Mouse (Mus musculus): ENCODE data around the gene Raet1e.

DNA sequence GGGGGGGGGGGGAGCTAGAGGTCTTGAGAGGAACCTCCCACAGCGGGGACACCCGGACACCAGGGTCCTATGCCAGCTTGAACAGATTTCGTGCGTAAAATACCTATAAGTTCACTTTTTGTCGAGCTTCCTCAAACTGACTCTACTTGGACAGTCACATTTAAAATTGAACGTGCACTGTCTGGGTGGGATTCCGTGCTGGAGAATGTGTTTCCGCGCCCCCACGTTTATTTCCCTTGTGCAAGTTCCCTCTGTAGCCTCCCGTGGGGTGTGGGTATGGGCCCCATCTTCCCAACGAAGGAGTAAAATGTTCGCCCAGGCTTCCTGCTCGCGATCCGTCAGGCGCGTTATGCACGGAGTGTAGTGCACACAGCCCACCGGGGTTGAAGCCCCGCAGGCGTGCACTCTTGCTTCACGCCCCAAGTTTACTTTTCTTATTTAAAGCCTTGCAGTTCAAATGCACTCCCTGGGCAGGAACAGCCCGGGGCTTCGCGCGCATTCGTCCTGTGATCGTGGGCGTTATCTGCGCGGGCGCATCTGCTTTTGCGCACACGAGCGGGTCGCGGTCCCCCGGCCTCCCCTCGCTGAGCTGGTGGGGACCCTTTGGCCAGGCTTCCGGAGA lies 115.4 kb downstream of the Raet1e start:
- TF ChIP-seq CTCF (IDR thresholded peaks at IDR 0.05; ENCODE audit: insufficient read depth, low read depth, low read length), result no peak
- no peak for TF ChIP-seq POLR2A (IDR thresholded peaks at IDR 0.05; ENCODE audit: insufficient read depth, low read depth, low read length)

Measured in olfactory bulb, adult 2 months (tissue).